Mouse (Mus musculus): ENCODE data around the gene Fam166a.

Fam166a gene

GRCm38 (mm10) chr2:25218445-25218844 lies at the start of gene Fam166a:
Fam166a (plus strand) TSS chr2:25218745.
- DNase-seq (ENCODE audit: low spot score), result no peak

GRCm38 (mm10) chr2:25169778-25170177 lies 48.8 kb upstream of the Fam166a start:
- DNase-seq (ENCODE audit: low spot score), result no peak

GRCm38 (mm10) chr2:25170326-25171100 lies 48.0 kb upstream of the Fam166a start:
- no peak for DNase-seq (ENCODE audit: low spot score)

- no peak for DNase-seq (ENCODE audit: low spot score)
Observed at GRCm38 (mm10) chr2:25171101-25171768, 47.3 kb upstream of the Fam166a start.

GRCm38 (mm10) chr2:25171769-25172153 lies 46.8 kb upstream of the Fam166a start:
- DNase-seq (ENCODE audit: low spot score), result no peak

- DNase-seq (ENCODE audit: low spot score), result peak; percentile 82
Observed at GRCm38 (mm10) chr2:25172629-25173028, 45.9 kb upstream of the Fam166a start.

- no peak for DNase-seq (ENCODE audit: low spot score)
Observed at GRCm38 (mm10) chr2:25173821-25174220, 44.7 kb upstream of the Fam166a start.

GRCm38 (mm10) chr2:25174866-25175689 lies 43.5 kb upstream of the Fam166a start:
- DNase-seq (ENCODE audit: low spot score), result no peak

- DNase-seq (ENCODE audit: low spot score), result no peak
Observed at GRCm38 (mm10) chr2:25175690-25176078, 42.9 kb upstream of the Fam166a start.

GRCm38 (mm10) chr2:25176573-25176972 lies 42.0 kb upstream of the Fam166a start:
- DNase-seq (ENCODE audit: low spot score), result no peak

- DNase-seq (ENCODE audit: low spot score), result no peak
Observed at GRCm38 (mm10) chr2:25177076-25177475, 41.5 kb upstream of the Fam166a start.

GRCm38 (mm10) chr2:25177685-25178084 lies 40.9 kb upstream of the Fam166a start:
- DNase-seq (ENCODE audit: low spot score), result peak; percentile 46

GRCm38 (mm10) chr2:25178285-25178972 lies 40.1 kb upstream of the Fam166a start:
- no peak for DNase-seq (ENCODE audit: low spot score)

GRCm38 (mm10) chr2:25179566-25180217 lies 38.9 kb upstream of the Fam166a start:
- no peak for DNase-seq (ENCODE audit: low spot score)

GRCm38 (mm10) chr2:25180478-25180903 lies 38.1 kb upstream of the Fam166a start, which contains the start of gene Nrarp:
Nrarp (plus strand) TSS chr2:25180758.
- DNase-seq (ENCODE audit: low spot score), result peak; percentile 96

- peak; percentile 56 for DNase-seq (ENCODE audit: low spot score)
Observed at GRCm38 (mm10) chr2:25180973-25181890, 37.3 kb upstream of the Fam166a start.

GRCm38 (mm10) chr2:25181891-25182397 lies 36.6 kb upstream of the Fam166a start:
- DNase-seq (ENCODE audit: low spot score), result no peak

- no peak for DNase-seq (ENCODE audit: low spot score)
Observed at GRCm38 (mm10) chr2:25182664-25183063, 35.9 kb upstream of the Fam166a start.

GRCm38 (mm10) chr2:25183336-25183735 lies 35.2 kb upstream of the Fam166a start:
- no peak for DNase-seq (ENCODE audit: low spot score)

GRCm38 (mm10) chr2:25184496-25184895 lies 34.0 kb upstream of the Fam166a start:
- DNase-seq (ENCODE audit: low spot score), result no peak
